Mouse (Mus musculus) left cerebral cortex, postnatal 4 days (tissue): ENCODE measurements at regions not wholly inside any gene's neighbourhood (a gene's known extent, or its start where the extent isn't known, plus 50 kb on each side); places are given as distances from the start of the nearest gene placed in this dataset.
"Not testable (repeated sequence)": the region's sequence is repeated elsewhere in the genome, so short reads cannot be mapped to it uniquely, and the experiment has no call there.

Experiments used
- DNase-seq: peaks from one replicate; pipeline ENCODE4 v3.0.0-alpha.2; 2022
- intact Hi-C: fragments of 180-260 bp; cut with DNase I; formaldehyde crosslinking; loops from one replicate; pipeline ENCODE4 v1.15.1; 2025

- intact Hi-C loops = no loop called here
- DNase-seq = peak; percentile 82
Observed at GRCm38 (mm10) chr13:72266174-72266768, 302.7 kb upstream of the Irx1 start.

- DNase-seq = no peak
- intact Hi-C loops = no loop called here
Observed at GRCm38 (mm10) chr13:72280343-72280742, 316.8 kb upstream of the Irx1 start.

- DNase-seq = no peak
- intact Hi-C loops = no loop called here
Observed at GRCm38 (mm10) chr13:72280871-72281270, 317.3 kb upstream of the Irx1 start.

- intact Hi-C loops = no loop called here
- DNase-seq = no peak
Observed at GRCm38 (mm10) chr13:72282764-72283163, 319.2 kb upstream of the Irx1 start.

GRCm38 (mm10) chr13:72283701-72284100, 320.2 kb upstream of the Irx1 start:
- intact Hi-C loops = no loop called here
- DNase-seq = no peak

- intact Hi-C loops = no loop called here
- DNase-seq = no peak
Observed at GRCm38 (mm10) chr13:72286301-72286700, 322.8 kb upstream of the Irx1 start.

- intact Hi-C loops = no loop called here
- no peak for DNase-seq
Observed at GRCm38 (mm10) chr13:72288381-72289092, 325.0 kb upstream of the Irx1 start.

GRCm38 (mm10) chr13:72289093-72289501, 325.6 kb upstream of the Irx1 start:
- intact Hi-C loops = no loop called here
- no peak for DNase-seq

GRCm38 (mm10) chr13:72292361-72292760, 328.8 kb upstream of the Irx1 start:
- peak; percentile 45 for DNase-seq
- intact Hi-C loops = no loop called here

- DNase-seq = no peak
- intact Hi-C loops = no loop called here
Observed at GRCm38 (mm10) chr13:72293059-72293694, 329.7 kb upstream of the Irx1 start.

- intact Hi-C loops = loop anchor here (5.0 kb wide), 2 partner anchors 336 to 339 kb away; partner anchors contain the start of gene Irx1
Observed at GRCm38 (mm10) chr13:72298264-72298870, 330.3 kb upstream of the Irx2 start.

GRCm38 (mm10) chr13:72299660-72300059, 329.0 kb upstream of the Irx2 start:
- no peak for DNase-seq
- intact Hi-C loops = loop anchor here (5.0 kb wide), 2 partner anchors 337 to 338 kb away; partner anchors contain the start of gene Irx1

More at GRCm38 (mm10) chr13:72298264-72298870, 330.3 kb upstream of the Irx2 start:
- DNase-seq = no peak

GRCm38 (mm10) chr13:72301114-72301513, 327.5 kb upstream of the Irx2 start:
- no peak for DNase-seq
- intact Hi-C loops = no loop called here

- intact Hi-C loops = no loop called here
- DNase-seq = no peak
Observed at GRCm38 (mm10) chr13:72301841-72302240, 326.8 kb upstream of the Irx2 start.

GRCm38 (mm10) chr13:72302436-72303125, 326.0 kb upstream of the Irx2 start:
- DNase-seq = no peak
- intact Hi-C loops = no loop called here

GRCm38 (mm10) chr13:72303126-72303760, 325.4 kb upstream of the Irx2 start:
- DNase-seq = no peak
- intact Hi-C loops = no loop called here

GRCm38 (mm10) chr13:72324041-72324690, 304.5 kb upstream of the Irx2 start:
- intact Hi-C loops = no loop called here
- no peak for DNase-seq

- intact Hi-C loops, DNase-seq: not testable (repeated sequence)
Observed at GRCm38 (mm10) chr13:72326201-72326600, 302.4 kb upstream of the Irx2 start.

- no peak for DNase-seq
- intact Hi-C loops = no loop called here
Observed at GRCm38 (mm10) chr13:72345647-72346133, 282.9 kb upstream of the Irx2 start.
